In genomic region chr5:112428944-112429343, GRCm38 (mm10) we compare ENCODE assay signal across 9 mouse cellular contexts. TPM values are rescaled to one million over a fixed set of nuclear protein-coding genes. Genes with fewer than 3 reads are reported as not detected.
A peak's percentile ranks its signal among the peaks of the same experiment; 100 is the strongest.
DNase-seq lines count a peak whose midpoint lies in the region; ATAC-seq and TF ChIP-seq lines count a peak whose summit lies in the region.
"Had no signal": no experiment of that assay in that cellular context is flagged by ENCODE, and none has a peak within 500 bp of the region (broad histone marks: within the 10 kb centered on the region; RNA-seq: fewer than 3 reads in every experiment).

No protein-coding gene starts in this region.

- H3K4me3 ChIP-seq in heart, embryonic 10.5 days, result peak overlapping the region; percentile 30; the same call in 1 of the 2 replicates
- no peak overlapping the region for H3K4me3 ChIP-seq in heart, embryonic 11.5 days (ENCODE audit: low read depth, low read length)
- no peak overlapping the region for H3K4me3 ChIP-seq in embryonic fibroblast, embryonic 13.5 days (ENCODE audit: insufficient read depth, low read length)
- H3K4me3 ChIP-seq in hindbrain, postnatal 0 days (ENCODE audit: low read length), result no peak overlapping the region
- H3K4me3 ChIP-seq in midbrain, embryonic 14.5 days (replicated peaks; ENCODE audit: low read depth, low read length), result no peak overlapping the region
- H3K4me3 ChIP-seq: myocyte had no signal

- H3K27ac ChIP-seq in heart, embryonic 10.5 days, result no peak overlapping the region
- no peak overlapping the region for H3K27ac ChIP-seq in heart, embryonic 11.5 days (ENCODE audit: low read depth, low read length)
- H3K27ac ChIP-seq in embryonic fibroblast, embryonic 13.5 days (ENCODE audit: insufficient read depth, low read length), result no peak overlapping the region
- H3K27ac ChIP-seq in hindbrain, postnatal 0 days, result peak overlapping the region; percentile 27; the same call in 1 of the 2 replicates
- H3K27ac ChIP-seq in midbrain, embryonic 14.5 days (replicated peaks; ENCODE audit: low read depth, low read length), result peak overlapping the region; percentile 20

- 17% methylated on average over 19 of the region's 19 CpGs for WGBS in heart, embryonic 10.5 days
- 14% methylated on average over 19 of the region's 19 CpGs for WGBS in heart, embryonic 11.5 days (ENCODE audit: insufficient replicate concordance)
- WGBS in hindbrain, postnatal 0 days, result 9% methylated on average over 19 of the region's 19 CpGs
- WGBS in midbrain, embryonic 14.5 days, result 11% methylated on average over 19 of the region's 19 CpGs

- no peaks in the 10 kb centered on the region for H3K9me3 ChIP-seq in heart, embryonic 10.5 days
- no peaks in the 10 kb centered on the region for H3K9me3 ChIP-seq in heart, embryonic 11.5 days (replicated peaks; ENCODE audit: control insufficient read depth, low read length)
- H3K9me3 ChIP-seq in hindbrain, postnatal 0 days (ENCODE audit: low read length), result no peaks in the 10 kb centered on the region
- no peaks in the 10 kb centered on the region for H3K9me3 ChIP-seq in midbrain, embryonic 14.5 days (ENCODE audit: control insufficient read depth, low read length)

- no peaks in the 10 kb centered on the region for H3K36me3 ChIP-seq in heart, embryonic 10.5 days
- no peaks in the 10 kb centered on the region for H3K36me3 ChIP-seq in heart, embryonic 11.5 days (ENCODE audit: control insufficient read depth, insufficient read depth, low read length)
- H3K36me3 ChIP-seq in hindbrain, postnatal 0 days (ENCODE audit: insufficient read depth, low read length), result peaks cover 12% of the 10 kb centered on the region
- H3K36me3 ChIP-seq in midbrain, embryonic 14.5 days (ENCODE audit: control insufficient read depth, insufficient read depth, low read length), result no peaks in the 10 kb centered on the region
- no peaks in the 10 kb centered on the region for H3K36me3 ChIP-seq in splenic B cell, adult 2 months (ENCODE audit: control insufficient read depth, insufficient read depth, low read length, poor library complexity, severe bottlenecking)

- intact Hi-C loops in left cerebral cortex, postnatal 4 days (cut with DNase I), result loop anchor here (10.0 kb wide), 1 partner anchor 94 kb away; no protein-coding TSS in a partner anchor

- H3K27me3 ChIP-seq in heart, embryonic 10.5 days (ENCODE audit: insufficient read depth, poor library complexity, severe bottlenecking), result peaks cover 88% of the 10 kb centered on the region
- H3K27me3 ChIP-seq in heart, embryonic 11.5 days (ENCODE audit: control insufficient read depth, insufficient read depth, low read length), result peaks cover 63% of the 10 kb centered on the region
- H3K27me3 ChIP-seq in hindbrain, postnatal 0 days (ENCODE audit: insufficient read depth, low read length), result no peaks in the 10 kb centered on the region
- H3K27me3 ChIP-seq in midbrain, embryonic 14.5 days (ENCODE audit: control insufficient read depth, insufficient read depth, low read length), result peaks cover 9% of the 10 kb centered on the region; the same call in 1 of the 2 replicates
- H3K27me3 ChIP-seq in splenic B cell, adult 2 months (ENCODE audit: control insufficient read depth, insufficient read depth, low read length, poor library complexity, severe bottlenecking), result no peaks in the 10 kb centered on the region

- no peak for ATAC-seq in heart, embryonic 11.5 days (replicated peaks; ENCODE audit: insufficient number of reproducible peaks, low FRiP score, low TSS enrichment)
- ATAC-seq in hindbrain, postnatal 0 days, result peak; percentile 70
- ATAC-seq in midbrain, embryonic 14.5 days (ENCODE audit: low FRiP score, low TSS enrichment), result peak; percentile 32; the same call in 1 of the 2 replicates

- H3K4me2 ChIP-seq in heart, embryonic 11.5 days, result no peak overlapping the region
- peak overlapping the region; percentile 11; the same call in 1 of the 2 replicates for H3K4me2 ChIP-seq in hindbrain, postnatal 0 days (ENCODE audit: low read depth, low read length)
- H3K4me2 ChIP-seq in midbrain, embryonic 14.5 days (ENCODE audit: low read length), result peak overlapping the region; percentile 37

- no peak for TF ChIP-seq POLR2A in embryonic fibroblast, embryonic 13.5 days (IDR thresholded peaks at IDR 0.05; ENCODE audit: low read depth, low read length)

- H3K4me1 ChIP-seq in heart, embryonic 10.5 days, result peaks cover 4% of the 10 kb centered on the region; the same call in 1 of the 2 replicates
- H3K4me1 ChIP-seq in heart, embryonic 11.5 days (ENCODE audit: control insufficient read depth, insufficient read depth, low read length), result no peaks in the 10 kb centered on the region
- no peaks in the 10 kb centered on the region for H3K4me1 ChIP-seq in embryonic fibroblast, embryonic 13.5 days (ENCODE audit: control insufficient read depth, insufficient read depth, low read length)
- no peaks in the 10 kb centered on the region for H3K4me1 ChIP-seq in hindbrain, postnatal 0 days (ENCODE audit: insufficient read depth, low read length)
- peaks cover 4% of the 10 kb centered on the region for H3K4me1 ChIP-seq in midbrain, embryonic 14.5 days (ENCODE audit: control insufficient read depth, insufficient read depth, low read length)

- no peak overlapping the region for H3K9ac ChIP-seq in heart, embryonic 11.5 days (ENCODE audit: low read depth, low read length)
- peak overlapping the region; percentile 1; the same call in 1 of the 2 replicates for H3K9ac ChIP-seq in hindbrain, postnatal 0 days (replicated peaks; ENCODE audit: low read length)
- no peak overlapping the region; the same call in 1 of the 2 replicates for H3K9ac ChIP-seq in midbrain, embryonic 14.5 days (replicated peaks; ENCODE audit: low read length)

- TF ChIP-seq CTCF in embryonic fibroblast, embryonic 13.5 days (IDR thresholded peaks at IDR 0.05; ENCODE audit: borderline replicate concordance, insufficient read depth, low read length), result peak; percentile 70
- TF ChIP-seq CTCF in hindbrain, postnatal 0 days (IDR thresholded peaks at IDR 0.05; ENCODE audit: low read depth), result peak; percentile 92

- peak; percentile 87 for DNase-seq in heart, embryonic 10.5 days (ENCODE audit: low spot score)
- peak; percentile 33 to 51 for DNase-seq in adrenal gland, postnatal 4 days (ENCODE audit: low spot score in 2 of 2)
- DNase-seq in hindbrain, postnatal 0 days (ENCODE audit: low spot score), result peak; percentile 91
- DNase-seq in left cerebral cortex, postnatal 4 days, result peak; percentile 87
- DNase-seq in midbrain, embryonic 14.5 days, result peak; percentile 92
- peak; percentile 66 for DNase-seq in splenic B cell, adult 2 months (ENCODE audit: low read depth, low spot score)

RNA-seq across cellular contexts. Expression of gene Gm6588, which starts 20.3 kb away (rescaled TPM):
- polyA plus RNA-seq in heart, embryonic 10.5 days (2016; fragmentation: Nextera tagmentation; extraction: Ambion mirVana), result 0.11 TPM in 1 of 2 replicates, not detected in the other
- not detected in 2 replicates for polyA plus RNA-seq in heart, embryonic 11.5 days (2014; fragmentation: Nextera tagmentation; extraction: Ambion mirVana)
- total RNA-seq in adrenal gland, postnatal 4 days (2021), result not detected
- polyA plus RNA-seq in embryonic fibroblast, embryonic 13.5 days (2011; ENCODE audit: insufficient read length, low read depth, missing spikeins), result not detected in 2 replicates
- not detected in 2 replicates for total RNA-seq in hindbrain, postnatal 0 days (2014; rRNA removed)
- polyA plus RNA-seq in hindbrain, postnatal 0 days (2015; fragmentation: Nextera tagmentation; extraction: Ambion mirVana), result 0.25 and 0.58 TPM in 2 replicates
- not detected for total RNA-seq in left cerebral cortex, postnatal 4 days (2021)
- 0.26 and 0.61 TPM in 2 replicates for polyA plus RNA-seq in midbrain, embryonic 14.5 days (2014; fragmentation: Nextera tagmentation; extraction: Ambion mirVana)
- polyA plus RNA-seq: myocyte had no signal

RNA-seq across cellular contexts. Expression of gene Asphd2, which starts 34.3 kb away (rescaled TPM):
- polyA plus RNA-seq in heart, embryonic 10.5 days (2016; fragmentation: Nextera tagmentation; extraction: Ambion mirVana), result 4.3 and 6.8 TPM in 2 replicates
- 4.8 and 5.4 TPM in 2 replicates for polyA plus RNA-seq in heart, embryonic 11.5 days (2014; fragmentation: Nextera tagmentation; extraction: Ambion mirVana)
- 1 to 10 TPM; 9.5 to 9.9 TPM for total RNA-seq in adrenal gland, postnatal 4 days (2021)
- 2.0 and 4.3 TPM in 2 replicates for polyA plus RNA-seq in embryonic fibroblast, embryonic 13.5 days (2011; ENCODE audit: insufficient read length, low read depth, missing spikeins)
- total RNA-seq in hindbrain, postnatal 0 days (2014; rRNA removed), result 143 and 164 TPM in 2 replicates
- 113 and 118 TPM in 2 replicates for polyA plus RNA-seq in hindbrain, postnatal 0 days (2015; fragmentation: Nextera tagmentation; extraction: Ambion mirVana)
- total RNA-seq in left cerebral cortex, postnatal 4 days (2021), result 100 to 1,000 TPM; 130 to 134 TPM
- polyA plus RNA-seq in midbrain, embryonic 14.5 days (2014; fragmentation: Nextera tagmentation; extraction: Ambion mirVana), result 91.5 and 103 TPM in 2 replicates

Comparison
In these comparisons a context has a peak if more than half of its experiments do, and no peak if none do; other contexts are left out.
1. DNase-seq: peak in every context shown above with its lines; median percentile 92 in midbrain, embryonic 14.5 days; 91 in hindbrain, postnatal 0 days; 87 in heart, embryonic 10.5 days; 87 in left cerebral cortex, postnatal 4 days; 66 in splenic B cell, adult 2 months; 42 in adrenal gland, postnatal 4 days.
2. H3K27ac ChIP-seq: peak in hindbrain, postnatal 0 days (single experiment) and midbrain, embryonic 14.5 days (single experiment); none in heart, embryonic 10.5 days (single experiment), heart, embryonic 11.5 days (single experiment) and embryonic fibroblast, embryonic 13.5 days (single experiment).
3. RNA of gene Asphd2, which starts 34.3 kb away (polyA plus RNA-seq): 113 to 118 TPM in hindbrain, postnatal 0 days and 91.5 to 103 TPM in midbrain, embryonic 14.5 days; 4.3 to 6.8 TPM in heart, embryonic 10.5 days, 4.8 to 5.4 TPM in heart, embryonic 11.5 days and 2.0 to 4.3 TPM in embryonic fibroblast, embryonic 13.5 days; every median in the first group is over 10 times any median in the second.